15 mouse cellular contexts compared by ENCODE assay signal in the genomic region with DNA sequence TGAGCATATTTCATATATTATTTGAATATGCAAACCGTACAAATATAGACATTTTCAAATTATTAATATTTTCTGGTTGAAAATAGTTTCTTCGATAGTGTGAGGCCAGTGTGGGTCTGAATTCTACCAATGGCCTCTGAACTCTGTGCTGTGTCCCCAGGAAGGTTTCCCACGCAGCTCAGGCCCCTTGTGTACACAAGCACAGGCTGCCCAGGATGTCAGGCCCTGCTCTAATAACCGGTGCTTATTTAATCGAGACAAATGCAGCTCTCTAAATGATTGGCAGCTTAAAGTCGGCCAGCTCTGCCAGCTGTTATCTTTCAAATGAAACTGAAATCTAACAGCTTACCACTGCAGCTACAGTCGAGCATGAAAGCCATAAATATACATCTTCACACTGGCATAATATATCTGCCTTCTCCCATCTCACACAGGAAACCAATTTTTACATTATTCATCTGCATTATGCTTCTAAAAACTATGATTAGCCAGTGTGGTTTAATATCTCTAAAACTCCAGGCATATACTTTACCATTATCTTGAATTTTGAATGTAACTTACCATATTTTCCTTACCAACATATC.
DNase-seq lines count a peak whose midpoint lies in the region; ATAC-seq and TF ChIP-seq lines count a peak whose summit lies in the region.
"Had no signal": no experiment of that assay in that cellular context is flagged by ENCODE, and none has a peak within 500 bp of the region (broad histone marks: within the 10 kb centered on the region; RNA-seq: fewer than 3 reads in every experiment).

No protein-coding gene starts in this region.

- no peak for TF ChIP-seq POLR2A in brain, embryonic 14.5 days (IDR thresholded peaks at IDR 0.05; ENCODE audit: borderline replicate concordance, extremely low read depth, insufficient read depth, insufficient read length, poor library complexity, severe bottlenecking)

- intact Hi-C loops in left cerebral cortex, postnatal 4 days (cut with DNase I): no loop called here
- intact Hi-C loops in gastrocnemius, adult 2 months (cut with DNase I): no loop called here

- H3K4me1 ChIP-seq in forebrain, embryonic 13.5 days: no peaks in the 10 kb centered on the region
- no peaks in the 10 kb centered on the region for H3K4me1 ChIP-seq in forebrain, embryonic 15.5 days
- H3K4me1 ChIP-seq: embryonic facial prominence, embryonic 12.5 days had no signal

- no peaks in the 10 kb centered on the region for H3K27me3 ChIP-seq in forebrain, embryonic 13.5 days
- no peaks in the 10 kb centered on the region for H3K27me3 ChIP-seq in forebrain, embryonic 15.5 days
- H3K27me3 ChIP-seq: embryonic facial prominence, embryonic 12.5 days had no signal

- no peak overlapping the region for H3K27ac ChIP-seq in forebrain, embryonic 13.5 days
- H3K27ac ChIP-seq in forebrain, embryonic 15.5 days (replicated peaks): no peak overlapping the region
- no peak overlapping the region for H3K27ac ChIP-seq in gastrocnemius, adult 2 months
- H3K27ac ChIP-seq: embryonic facial prominence, embryonic 12.5 days had no signal

- H3K36me3 ChIP-seq in forebrain, embryonic 13.5 days (ENCODE audit: poor library complexity, severe bottlenecking): no peaks in the 10 kb centered on the region
- H3K36me3 ChIP-seq in forebrain, embryonic 15.5 days: no peaks in the 10 kb centered on the region
- H3K36me3 ChIP-seq: embryonic facial prominence, embryonic 12.5 days had no signal

- peak; percentile 70 for DNase-seq in A20 (ENCODE audit: low read depth, low spot score)
- peak; percentile 71 for DNase-seq in brain, embryonic 14.5 days (ENCODE audit: low read depth)
- peak; percentile 20 for DNase-seq in retina, adult 2 months (ENCODE audit: low read depth, low spot score)
- DNase-seq in left cerebral cortex, postnatal 4 days: no peak
- no peak for DNase-seq in gastrocnemius, adult 2 months
- DNase-seq: cerebellum, postnatal 10 days; heart, adult 11 months; lung, adult 18-20 months; lung, postnatal 36 days; right cerebral cortex, postnatal 25 days; thymus, postnatal 25 days had no signal

- H3K4me2 ChIP-seq in forebrain, embryonic 13.5 days: no peak overlapping the region
- H3K4me2 ChIP-seq in forebrain, embryonic 15.5 days (replicated peaks): no peak overlapping the region
- H3K4me2 ChIP-seq: embryonic facial prominence, embryonic 12.5 days had no signal

- peak; percentile 33; the same call in 1 of the 2 replicates for ATAC-seq in forebrain, embryonic 13.5 days
- no peak for ATAC-seq in forebrain, embryonic 15.5 days (replicated peaks)
- ATAC-seq: intestine, embryonic 16.5 days had no signal

- no peaks in the 10 kb centered on the region for H3K9me3 ChIP-seq in forebrain, embryonic 13.5 days (replicated peaks)
- no peaks in the 10 kb centered on the region for H3K9me3 ChIP-seq in forebrain, embryonic 15.5 days
- H3K9me3 ChIP-seq: embryonic facial prominence, embryonic 12.5 days had no signal

- no peak for TF ChIP-seq CTCF in brain, embryonic 14.5 days (IDR thresholded peaks at IDR 0.05; ENCODE audit: borderline replicate concordance, extremely low read depth, insufficient read depth, insufficient read length)
- TF ChIP-seq CTCF in gastrocnemius, adult 2 months (IDR thresholded peaks at IDR 0.05): no peak

- 54% methylated on average over 7 of the region's 7 CpGs for WGBS in forebrain, embryonic 13.5 days
- 48% methylated on average over 7 of the region's 7 CpGs for WGBS in forebrain, embryonic 15.5 days

- H3K4me3 ChIP-seq in forebrain, embryonic 13.5 days: no peak overlapping the region
- no peak overlapping the region for H3K4me3 ChIP-seq in forebrain, embryonic 15.5 days
- H3K4me3 ChIP-seq in gastrocnemius, adult 2 months: no peak overlapping the region
- H3K4me3 ChIP-seq: embryonic facial prominence, embryonic 12.5 days had no signal

- H3K9ac ChIP-seq in forebrain, embryonic 13.5 days: no peak overlapping the region
- H3K9ac ChIP-seq in forebrain, embryonic 15.5 days (replicated peaks): no peak overlapping the region
- H3K9ac ChIP-seq: embryonic facial prominence, embryonic 12.5 days had no signal

Comparison
In these comparisons a context has a peak if more than half of its experiments do, and no peak if none do; other contexts are left out.
1. DNase-seq: peak in A20 (single experiment), brain, embryonic 14.5 days (single experiment) and retina, adult 2 months (single experiment); none in left cerebral cortex, postnatal 4 days (single experiment) and gastrocnemius, adult 2 months (single experiment).